Mouse (Mus musculus): ENCODE measurements around the gene Ccdc113. TPM values are rescaled to one million over a fixed set of nuclear protein-coding genes. Genes with fewer than 3 reads are reported as not detected.

Gene Ccdc113
- total RNA-seq, 1 experiment from 2014 or later: not detected

GRCm38 (mm10) chr8:95523991-95524390 is 9.9 kb upstream of the Ccdc113 start:
- no peak for ATAC-seq (replicated peaks in 1 of 2; ENCODE audit: insufficient read depth in 1 of 2, low FRiP score in 2 of 2, low TSS enrichment in 1 of 2, low read depth in 1 of 2, poor library complexity in 2 of 2, severe bottlenecking in 2 of 2)

DNA sequence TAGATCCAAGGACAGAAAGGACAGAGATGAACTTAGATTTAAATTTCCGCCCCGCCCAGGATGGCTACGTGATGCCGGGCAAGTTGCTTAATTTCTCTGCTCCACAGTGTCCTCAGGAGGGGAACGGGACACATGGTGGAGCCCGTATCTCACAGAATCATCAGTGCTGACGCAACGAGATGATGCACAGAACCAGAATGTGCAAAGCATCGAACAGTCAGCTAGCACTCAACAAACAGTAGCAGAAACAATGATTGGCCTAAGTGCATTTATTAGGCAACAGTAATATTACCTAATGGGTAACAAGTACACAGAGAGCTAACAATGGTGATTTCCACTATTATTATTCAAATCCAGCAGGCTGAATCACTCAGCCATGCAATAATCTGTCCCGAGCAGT is 5.7 kb upstream of the Ccdc113 start:
- ATAC-seq (replicated peaks in 1 of 2; ENCODE audit: insufficient read depth in 1 of 2, low FRiP score in 2 of 2, low TSS enrichment in 1 of 2, low read depth in 1 of 2, poor library complexity in 2 of 2, severe bottlenecking in 2 of 2): no peak

- no peak for ATAC-seq (replicated peaks in 1 of 2; ENCODE audit: insufficient read depth in 1 of 2, low FRiP score in 2 of 2, low TSS enrichment in 1 of 2, low read depth in 1 of 2, poor library complexity in 2 of 2, severe bottlenecking in 2 of 2)
Measured at GRCm38 (mm10) chr8:95528750-95529310, 5.1 kb upstream of the Ccdc113 start.

- ATAC-seq (replicated peaks in 1 of 2; ENCODE audit: insufficient read depth in 1 of 2, low FRiP score in 2 of 2, low TSS enrichment in 1 of 2, low read depth in 1 of 2, poor library complexity in 2 of 2, severe bottlenecking in 2 of 2): no peak
Measured at GRCm38 (mm10) chr8:95532206-95532605, 1.7 kb upstream of the Ccdc113 start.

GRCm38 (mm10) chr8:95539487-95539886 is 5.6 kb downstream of the Ccdc113 start:
- no peak for ATAC-seq (replicated peaks in 1 of 2; ENCODE audit: insufficient read depth in 1 of 2, low FRiP score in 2 of 2, low TSS enrichment in 1 of 2, low read depth in 1 of 2, poor library complexity in 2 of 2, severe bottlenecking in 2 of 2)

DNA sequence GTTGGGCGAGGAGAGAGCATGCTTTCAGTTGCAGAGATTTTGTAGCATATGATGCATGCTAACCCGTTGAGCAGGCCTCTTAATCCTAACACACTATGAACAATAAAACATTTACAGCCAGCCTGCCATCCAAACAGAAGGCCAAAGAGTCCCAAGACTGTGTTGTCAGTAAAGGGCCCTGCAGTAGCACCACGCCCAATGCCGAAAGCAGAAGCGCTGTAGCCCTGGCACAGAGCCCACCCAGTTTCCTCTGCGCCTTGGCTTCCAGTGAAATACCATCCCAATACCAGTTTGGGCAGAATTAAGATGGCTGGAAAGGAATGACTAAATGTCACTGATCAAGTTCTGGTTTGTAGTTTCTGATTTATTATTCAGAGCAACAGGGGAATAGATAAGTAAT is 8.3 kb downstream of the Ccdc113 start:
- no peak for ATAC-seq (replicated peaks in 1 of 2; ENCODE audit: insufficient read depth in 1 of 2, low FRiP score in 2 of 2, low TSS enrichment in 1 of 2, low read depth in 1 of 2, poor library complexity in 2 of 2, severe bottlenecking in 2 of 2)

DNA sequence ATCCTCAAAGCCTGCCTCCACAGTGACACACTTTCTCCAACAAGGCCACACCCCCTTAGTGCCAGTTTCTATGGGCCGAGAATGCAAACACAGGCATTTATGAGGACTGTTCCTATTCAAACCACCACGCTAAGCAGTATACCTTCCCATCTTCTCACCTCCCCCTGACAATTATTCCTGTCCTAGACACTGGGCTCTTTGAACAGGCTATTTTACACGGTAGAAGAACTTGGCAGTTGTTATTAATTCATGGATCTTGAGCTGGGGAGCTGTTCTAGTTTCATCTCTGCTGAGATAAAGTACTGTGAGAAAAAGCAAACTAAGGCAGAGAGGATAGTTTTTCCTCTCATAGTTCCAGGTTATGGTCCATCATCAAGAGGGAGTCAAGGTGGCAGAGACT is 9.2 kb downstream of the Ccdc113 start:
- ATAC-seq (replicated peaks in 1 of 2; ENCODE audit: insufficient read depth in 1 of 2, low FRiP score in 2 of 2, low TSS enrichment in 1 of 2, low read depth in 1 of 2, poor library complexity in 2 of 2, severe bottlenecking in 2 of 2): no peak

- no peak for ATAC-seq (replicated peaks in 1 of 2; ENCODE audit: insufficient read depth in 1 of 2, low FRiP score in 2 of 2, low TSS enrichment in 1 of 2, low read depth in 1 of 2, poor library complexity in 2 of 2, severe bottlenecking in 2 of 2)
Measured at GRCm38 (mm10) chr8:95545815-95546214, 11.9 kb downstream of the Ccdc113 start.

DNA sequence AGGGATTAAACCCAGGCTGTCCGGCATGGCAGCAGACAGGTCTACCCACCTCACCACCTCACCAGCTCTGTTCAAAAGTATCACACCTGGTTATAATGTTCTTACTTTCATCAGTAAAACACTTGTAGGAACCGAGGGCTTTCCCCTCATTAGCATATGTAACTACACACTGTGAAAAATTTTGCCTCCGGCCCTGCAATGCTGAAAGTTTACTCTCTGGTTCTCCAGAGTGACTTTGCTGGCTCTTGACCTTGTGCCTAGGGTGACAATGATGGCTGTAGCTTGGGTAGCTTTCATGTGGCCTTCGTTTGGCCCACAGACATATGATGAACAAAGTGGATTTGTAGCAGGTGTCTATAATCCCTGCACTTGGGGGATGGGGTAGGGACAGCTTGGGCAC is 13.1 kb downstream of the Ccdc113 start:
- ATAC-seq (replicated peaks in 1 of 2; ENCODE audit: insufficient read depth in 1 of 2, low FRiP score in 2 of 2, low TSS enrichment in 1 of 2, low read depth in 1 of 2, poor library complexity in 2 of 2, severe bottlenecking in 2 of 2): no peak

GRCm38 (mm10) chr8:95547931-95548330 is 14.0 kb downstream of the Ccdc113 start:
- ATAC-seq (replicated peaks in 1 of 2; ENCODE audit: insufficient read depth in 1 of 2, low FRiP score in 2 of 2, low TSS enrichment in 1 of 2, low read depth in 1 of 2, poor library complexity in 2 of 2, severe bottlenecking in 2 of 2): no peak

DNA sequence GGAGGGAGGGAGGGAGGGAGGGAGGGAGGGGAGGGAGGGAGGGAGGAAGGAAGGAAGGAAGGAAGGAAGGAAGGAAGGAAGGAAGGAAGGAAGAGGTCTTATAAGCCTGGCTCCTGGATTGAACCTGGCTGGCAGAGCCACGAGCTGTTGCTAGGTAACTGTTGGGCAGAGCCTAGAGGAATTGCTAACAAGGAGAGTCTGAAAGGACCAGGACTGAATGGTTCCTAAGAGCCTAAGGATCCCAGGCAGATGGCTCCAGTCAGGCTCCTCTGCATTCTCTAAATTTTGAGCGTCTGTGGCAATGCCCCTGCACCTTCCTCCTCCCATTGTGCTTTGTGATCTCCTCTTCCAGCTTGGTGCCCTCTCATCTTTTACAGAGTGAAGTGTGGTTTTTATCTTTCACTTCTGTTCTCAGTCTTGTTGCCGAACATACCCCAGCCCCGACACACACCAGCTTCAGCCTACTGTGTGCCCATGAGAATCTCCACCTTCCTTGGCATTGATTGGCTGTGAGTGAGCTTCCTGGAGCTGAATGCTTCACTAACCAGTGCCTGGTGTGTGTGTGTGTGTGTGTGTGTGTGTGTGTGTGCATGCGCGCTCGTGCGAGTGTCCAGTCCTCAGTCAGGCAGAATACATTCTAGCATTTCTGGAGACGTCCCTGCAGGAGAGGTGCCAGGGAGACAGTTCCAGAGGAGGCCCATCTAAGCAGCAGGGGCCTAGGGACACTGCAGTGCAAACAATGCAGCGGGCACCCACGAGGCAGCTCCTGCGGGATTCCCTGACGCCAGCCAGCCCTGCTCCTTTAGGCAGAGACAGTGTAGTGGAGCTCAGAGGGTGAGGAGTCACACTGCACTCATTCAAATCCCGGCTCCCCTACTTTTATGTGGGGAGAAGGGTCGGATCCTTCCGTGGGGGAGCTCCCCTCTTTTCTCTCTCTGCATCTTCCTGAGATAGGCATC is 16.3 kb downstream of the Ccdc113 start:
- ATAC-seq (replicated peaks in 1 of 2; ENCODE audit: insufficient read depth in 1 of 2, low FRiP score in 2 of 2, low TSS enrichment in 1 of 2, low read depth in 1 of 2, poor library complexity in 2 of 2, severe bottlenecking in 2 of 2): no peak

DNA sequence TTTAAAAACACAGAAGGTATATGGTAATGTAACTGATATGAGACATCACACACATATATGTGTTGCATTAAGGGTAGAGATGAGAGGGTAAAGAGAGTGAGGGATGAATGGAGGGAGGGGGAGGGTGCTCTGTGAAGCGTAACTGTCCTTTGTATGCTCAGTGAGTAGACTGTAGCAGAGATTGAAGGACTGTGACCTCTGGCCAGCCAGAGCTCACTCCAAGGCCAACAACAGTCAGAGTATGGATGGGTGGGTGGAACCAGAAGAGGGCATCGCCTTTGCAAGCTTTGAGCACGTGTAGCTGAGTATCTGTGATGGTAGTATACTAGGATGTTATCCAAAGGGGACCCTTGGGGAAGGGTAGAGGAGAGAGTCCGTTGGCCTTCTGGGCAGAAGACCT is 17.7 kb downstream of the Ccdc113 start:
- no peak for ATAC-seq (replicated peaks in 1 of 2; ENCODE audit: insufficient read depth in 1 of 2, low FRiP score in 2 of 2, low TSS enrichment in 1 of 2, low read depth in 1 of 2, poor library complexity in 2 of 2, severe bottlenecking in 2 of 2)

DNA sequence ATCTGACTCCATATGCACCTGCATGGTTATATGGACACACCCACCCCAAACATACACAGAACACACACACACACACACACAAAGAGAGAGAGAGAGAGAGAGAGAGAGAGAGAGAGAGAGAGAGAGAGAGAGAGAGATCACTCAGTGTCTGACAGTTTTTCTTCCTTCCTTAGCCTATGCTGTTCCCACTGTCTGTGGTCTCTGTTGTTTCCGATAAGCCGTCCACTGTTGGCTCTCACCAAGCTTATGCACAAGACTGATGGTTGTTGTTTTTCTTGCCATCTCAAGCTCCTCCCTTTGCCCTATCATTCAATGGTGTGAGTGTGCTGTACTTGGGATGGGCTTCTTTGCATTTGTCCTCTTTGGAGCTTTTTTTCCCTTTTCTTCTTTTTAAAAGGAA is 22.1 kb downstream of the Ccdc113 start:
- no peak for ATAC-seq (replicated peaks in 1 of 2; ENCODE audit: insufficient read depth in 1 of 2, low FRiP score in 2 of 2, low TSS enrichment in 1 of 2, low read depth in 1 of 2, poor library complexity in 2 of 2, severe bottlenecking in 2 of 2)

GRCm38 (mm10) chr8:95566217-95566616 is 32.3 kb downstream of the Ccdc113 start:
- no peak for ATAC-seq (replicated peaks in 1 of 2; ENCODE audit: insufficient read depth in 1 of 2, low FRiP score in 2 of 2, low TSS enrichment in 1 of 2, low read depth in 1 of 2, poor library complexity in 2 of 2, severe bottlenecking in 2 of 2)

DNA sequence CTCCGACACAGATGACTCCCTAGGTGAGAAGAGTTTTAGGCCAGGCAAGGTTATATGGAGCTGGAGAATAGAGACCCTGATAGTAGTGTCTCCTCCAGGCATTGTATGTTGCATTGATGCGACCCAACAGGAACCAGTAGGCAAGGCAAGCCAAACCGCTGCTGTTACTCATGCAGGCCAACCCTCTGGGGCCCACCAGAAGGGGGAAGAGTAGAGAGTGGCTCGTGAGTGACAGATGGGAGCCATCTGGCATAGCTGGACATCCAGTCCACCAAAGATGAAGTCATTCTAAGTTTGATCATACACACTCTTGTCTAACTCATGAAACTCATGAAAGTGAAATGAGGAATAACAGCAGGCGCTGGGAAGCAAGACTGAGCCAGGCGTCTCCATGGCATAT is 32.9 kb downstream of the Ccdc113 start:
- ATAC-seq (replicated peaks in 1 of 2; ENCODE audit: insufficient read depth in 1 of 2, low FRiP score in 2 of 2, low TSS enrichment in 1 of 2, low read depth in 1 of 2, poor library complexity in 2 of 2, severe bottlenecking in 2 of 2): no peak

DNA sequence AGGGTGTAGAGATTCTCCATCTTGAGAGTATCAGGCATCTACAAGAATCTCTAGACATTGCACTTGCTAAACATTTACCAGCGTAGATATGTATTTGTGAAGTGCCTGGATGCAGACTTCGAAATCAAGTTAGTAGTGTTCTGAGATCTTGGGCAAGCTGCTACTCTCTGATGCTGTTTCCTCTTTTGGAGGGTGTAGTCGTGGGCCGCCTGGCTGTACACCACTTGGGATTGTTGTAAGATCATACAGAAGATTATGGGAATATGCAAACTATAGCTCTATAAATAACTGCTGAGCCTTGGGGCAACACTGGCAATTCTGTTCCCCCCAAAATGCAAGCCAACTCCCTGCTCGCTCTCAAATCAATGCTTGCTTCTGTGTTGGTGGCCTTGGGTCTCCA is 39.3 kb downstream of the Ccdc113 start:
- no peak for ATAC-seq (replicated peaks in 1 of 2; ENCODE audit: insufficient read depth in 1 of 2, low FRiP score in 2 of 2, low TSS enrichment in 1 of 2, low read depth in 1 of 2, poor library complexity in 2 of 2, severe bottlenecking in 2 of 2)

GRCm38 (mm10) chr8:95576240-95576639 is 42.4 kb downstream of the Ccdc113 start, which contains the start of gene Prss54:
TSS of gene Prss54 (minus strand) at chr8:95576340.
- ATAC-seq (replicated peaks in 1 of 2; ENCODE audit: insufficient read depth in 1 of 2, low FRiP score in 2 of 2, low TSS enrichment in 1 of 2, low read depth in 1 of 2, poor library complexity in 2 of 2, severe bottlenecking in 2 of 2): no peak

DNA sequence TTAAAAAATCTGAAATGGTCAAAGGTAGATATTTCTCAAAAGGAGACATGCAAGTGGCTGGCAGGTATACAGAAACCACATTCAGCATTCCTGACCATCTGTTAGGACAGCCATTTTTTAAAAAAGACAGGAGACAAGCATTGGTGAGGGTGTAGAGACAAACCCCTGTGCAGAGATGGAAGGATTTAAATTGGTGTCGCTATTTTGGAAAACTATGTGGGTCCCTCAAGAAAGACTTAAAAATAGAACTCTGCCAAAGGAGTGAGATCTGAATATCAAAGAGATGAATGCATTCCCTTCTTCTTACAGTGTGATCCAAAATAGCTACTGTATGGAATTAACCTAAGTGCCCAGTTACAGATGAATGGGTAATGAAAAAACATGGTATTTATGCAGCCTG is 53.5 kb downstream of the Ccdc113 start:
- ATAC-seq (replicated peaks in 1 of 2; ENCODE audit: insufficient read depth in 1 of 2, low FRiP score in 2 of 2, low TSS enrichment in 1 of 2, low read depth in 1 of 2, poor library complexity in 2 of 2, severe bottlenecking in 2 of 2): no peak

- no peak for ATAC-seq (replicated peaks in 1 of 2; ENCODE audit: insufficient read depth in 1 of 2, low FRiP score in 2 of 2, low TSS enrichment in 1 of 2, low read depth in 1 of 2, poor library complexity in 2 of 2, severe bottlenecking in 2 of 2)
Measured at GRCm38 (mm10) chr8:95589282-95589681, 55.4 kb downstream of the Ccdc113 start.

Measured in hematopoietic stem cell, adult 5-6 weeks (primary cell).